Mouse (Mus musculus) liver, adult 2 months (tissue): Measurements from ENCODE around the gene Clk3. TPM values are rescaled to one million over a fixed set of nuclear protein-coding genes. Genes with fewer than 3 reads are reported as not detected.

ENCODE experiments used
- DNase-seq: peaks from one replicate; pipeline ENCODE4 v3.0.0-alpha.2; 2011; ENCODE audit warnings: low read depth, low spot score; ENCODE audit errors: extremely low read depth
- H3K27ac ChIP-seq: fragments of 200-500 bp; replicated peaks from 2 replicates; pipeline ENCODE4 v1.5.1; 2012; ENCODE audit warnings: low read depth, mild to moderate bottlenecking, control low read depth, inconsistent platforms, low read length; ENCODE audit not compliant: insufficient read depth
- H3K27me3 ChIP-seq: fragments of 200-500 bp; 2 replicates; pipeline ENCODE4 v1.6.1; 2012; ENCODE audit warnings: mild to moderate bottlenecking, moderate library complexity, low read length, inconsistent platforms; ENCODE audit not compliant: control insufficient read depth, insufficient read depth
- H3K36me3 ChIP-seq: fragments of 200-500 bp; 2 replicates; pipeline ENCODE4 v1.6.1; 2012; ENCODE audit warnings: low read length, inconsistent platforms; ENCODE audit not compliant: control insufficient read depth, insufficient read depth
- H3K4me1 ChIP-seq: fragments of 200-500 bp; 2 replicates; pipeline ENCODE4 v1.6.1; 2011; ENCODE audit warnings: low read length; ENCODE audit not compliant: control insufficient read depth, insufficient read depth
- H3K4me3 ChIP-seq: fragments of 200-500 bp; 2 replicates; pipeline ENCODE4 v1.5.1; 2011; ENCODE audit warnings: low read depth, mild to moderate bottlenecking, control low read depth, low read length, moderate library complexity; ENCODE audit not compliant: insufficient read depth
- H3K79me2 ChIP-seq: fragments of 200-500 bp; 2 replicates; pipeline ENCODE4 v1.6.1; 2012; ENCODE audit warnings: inconsistent platforms, mild to moderate bottlenecking, low read length, moderate library complexity; ENCODE audit not compliant: control insufficient read depth, insufficient read depth
- H3K9ac ChIP-seq: fragments of 200-500 bp; 2 replicates; pipeline ENCODE4 v1.6.1; 2012; ENCODE audit warnings: low read depth, mild to moderate bottlenecking, control low read depth, inconsistent platforms, low read length
- CTCF ChIP-seq: fragments of 200-500 bp; IDR thresholded peaks from 2 replicates; pipeline ENCODE4 v1.5.1; 2011; ENCODE audit warnings: low read depth, low read length, control low read depth
- POLR2A ChIP-seq: fragments of 200-500 bp; IDR thresholded peaks from 2 replicates; pipeline ENCODE4 v1.6.1; 2011; ENCODE audit warnings: low read length, control low read depth; ENCODE audit not compliant: insufficient read depth; ENCODE audit errors: extremely low read depth
- WGBS: fragments of 180-500 bp; shearing (Covaris S2); methylation state at CpG from one replicate; pipeline ENCODE4 v1.1.7; 2018; 5-methylcytosine and 5-hydroxymethylcytosine counted together
- polyA plus RNA-seq: library from polyadenylated mRNA; depleted of rRNA; stranded (reverse); fragments of >200 nt; gene quantifications from 2 replicates; pipeline ENCODE4 v1.2.3, GENCODE M21; 2012
- total RNA-seq: library from RNA; depleted of rRNA; stranded (reverse); fragments of >200 nt; gene quantifications from 2 replicates; pipeline ENCODE4 v1.2.3, GENCODE M21; 2014

The Clk3 gene
- total and polyA plus RNA-seq, 2 experiments, result 48.1 to 55.3 TPM

- Histone ChIP-seq H3K36me3 (0 out of 2 replicates have a peak, but pooled peaks cover 2% of the 10 kb centered on the region), H3K27me3 (no peaks in the 10 kb centered on the region), H3K9ac (no peak overlapping the region), H3K79me2 (no peaks in the 10 kb centered on the region), H3K27ac (no peak overlapping the region), H3K4me1 (no peaks in the 10 kb centered on the region), H3K4me3 (no peak overlapping the region)
- no peak for DNase-seq
- TF ChIP-seq POLR2A (no peak), CTCF (no peak)
- 90% methylated on average over 5 of the region's 5 CpGs for WGBS
These were observed 43.2 kb upstream of the Clk3 start for GRCm38 (mm10) chr9:57808771-57809310.

GRCm38 (mm10) chr9:57807174-57807651 lies 41.6 kb upstream of the Clk3 start:
- no peak overlapping the region for H3K27ac ChIP-seq
- H3K4me3 ChIP-seq, result no peak overlapping the region
- WGBS, result 89% methylated on average over 4 of the region's 4 CpGs

GRCm38 (mm10) chr9:57806066-57806481 lies 40.4 kb upstream of the Clk3 start:
- no peak for DNase-seq
- Histone ChIP-seq H3K27me3 (no peaks in the 10 kb centered on the region), H3K9ac (no peak overlapping the region), H3K79me2 (no peaks in the 10 kb centered on the region), H3K36me3 (peaks cover 3% of the 10 kb centered on the region; the same call in 1 of the 2 replicates), H3K27ac (no peak overlapping the region), H3K4me3 (no peak overlapping the region), H3K4me1 (no peaks in the 10 kb centered on the region)
- no peak for TF ChIP-seq CTCF
- TF ChIP-seq POLR2A, result no peak
- WGBS, result 50% methylated on average over 1 of the region's 1 CpGs

More at GRCm38 (mm10) chr9:57807174-57807651, 41.6 kb upstream of the Clk3 start:
- Histone ChIP-seq H3K36me3 (0 out of 2 replicates have a peak, but pooled peaks cover 3% of the 10 kb centered on the region), H3K4me1 (no peaks in the 10 kb centered on the region), H3K79me2 (no peaks in the 10 kb centered on the region), H3K27me3 (no peaks in the 10 kb centered on the region), H3K9ac (no peak overlapping the region)
- no peak for DNase-seq
- no peak for TF ChIP-seq CTCF
- no peak for TF ChIP-seq POLR2A

- no peak for TF ChIP-seq POLR2A
- no peak for TF ChIP-seq CTCF
- Histone ChIP-seq H3K79me2 (no peaks in the 10 kb centered on the region), H3K4me1 (no peaks in the 10 kb centered on the region), H3K4me3 (no peak overlapping the region), H3K27me3 (no peaks in the 10 kb centered on the region), H3K27ac (no peak overlapping the region), H3K36me3 (peaks cover 3% of the 10 kb centered on the region; the same call in 1 of the 2 replicates), H3K9ac (no peak overlapping the region)
- DNase-seq, result no peak
- 87% methylated on average over 10 of the region's 10 CpGs for WGBS
These were observed 39.6 kb upstream of the Clk3 start for GRCm38 (mm10) chr9:57805087-57805737.

- Histone ChIP-seq H3K9ac (no peak overlapping the region), H3K79me2 (no peaks in the 10 kb centered on the region), H3K4me3 (no peak overlapping the region), H3K36me3 (peaks cover 2% of the 10 kb centered on the region; the same call in 1 of the 2 replicates), H3K27me3 (no peaks in the 10 kb centered on the region), H3K4me1 (no peaks in the 10 kb centered on the region), H3K27ac (no peak overlapping the region)
- no peak for DNase-seq
- WGBS, result 78% methylated on average over 4 of the region's 4 CpGs
- no peak for TF ChIP-seq CTCF
- no peak for TF ChIP-seq POLR2A
These were observed 38.2 kb upstream of the Clk3 start for GRCm38 (mm10) chr9:57803839-57804238.

DNA sequence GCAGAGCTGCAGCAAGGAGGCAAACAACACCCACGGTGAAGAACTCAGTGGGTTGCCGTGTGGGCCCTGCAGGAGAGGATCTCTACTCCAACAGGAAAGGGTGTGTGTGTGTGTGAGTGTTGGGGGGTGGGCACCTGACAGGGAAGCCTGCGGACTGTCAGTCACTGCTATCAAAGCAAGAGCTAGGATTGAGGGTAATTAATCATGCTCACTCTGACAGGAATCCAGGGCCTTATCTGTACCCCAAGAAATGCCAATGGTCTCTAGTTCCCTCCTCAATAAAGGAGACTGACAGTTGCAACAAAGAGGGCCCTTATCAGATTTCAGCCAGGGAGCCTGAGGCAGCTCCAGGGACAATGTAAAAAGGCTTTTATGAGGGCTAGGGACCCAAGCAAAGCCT lies 37.4 kb upstream of the Clk3 start:
- DNase-seq, result no peak
- Histone ChIP-seq H3K36me3 (peaks cover 2% of the 10 kb centered on the region; the same call in 1 of the 2 replicates), H3K4me3 (no peak overlapping the region), H3K9ac (no peak overlapping the region), H3K4me1 (no peaks in the 10 kb centered on the region), H3K79me2 (no peaks in the 10 kb centered on the region), H3K27me3 (no peaks in the 10 kb centered on the region), H3K27ac (no peak overlapping the region)
- 78% methylated on average over 3 of the region's 3 CpGs for WGBS
- TF ChIP-seq CTCF (no peak), POLR2A (no peak)
